Mouse (Mus musculus): ENCODE results near the gene Ttc7b.

GRCm38 (mm10) chr12:100273033-100273432, 247.6 kb downstream of the Ttc7b start:
- TF ChIP-seq CTCF (IDR thresholded peaks at IDR 0.05; ENCODE audit: insufficient read depth, low read length) (no peak), POLR2A (IDR thresholded peaks at IDR 0.05; ENCODE audit: borderline replicate concordance, extremely low read depth, low read depth, low read length) (no peak)
